Mouse (Mus musculus) NIH3T3 (cell line): Measurements from ENCODE around the gene Cnot1.
A peak's percentile ranks its signal among the peaks of the same experiment; 100 is the strongest.

Experiments used
- DNase-seq: peaks from one replicate; pipeline ENCODE4 v3.0.0-alpha.2; 2012; ENCODE audit warnings: low read depth

The Cnot1 gene

DNA sequence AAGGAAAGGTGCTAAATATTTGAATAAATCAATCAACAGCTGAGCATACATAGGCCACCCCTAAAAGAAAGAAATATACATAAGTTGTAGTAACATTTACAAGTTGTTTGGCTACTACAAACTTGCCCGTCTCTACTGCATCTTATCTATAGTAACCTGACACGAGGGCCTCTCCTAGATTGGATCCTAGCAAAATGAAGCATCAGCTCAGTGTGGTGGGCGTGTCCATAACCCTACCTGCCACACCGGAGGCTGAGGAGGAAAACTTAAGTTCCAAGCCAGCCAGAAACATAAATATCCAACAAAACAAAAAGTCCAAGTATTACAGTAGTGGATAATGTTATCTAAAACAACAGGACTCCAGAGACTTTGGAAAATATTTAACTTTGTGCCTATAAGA is 79.6 kb downstream of the Cnot1 start:
- DNase-seq, result no peak

DNA sequence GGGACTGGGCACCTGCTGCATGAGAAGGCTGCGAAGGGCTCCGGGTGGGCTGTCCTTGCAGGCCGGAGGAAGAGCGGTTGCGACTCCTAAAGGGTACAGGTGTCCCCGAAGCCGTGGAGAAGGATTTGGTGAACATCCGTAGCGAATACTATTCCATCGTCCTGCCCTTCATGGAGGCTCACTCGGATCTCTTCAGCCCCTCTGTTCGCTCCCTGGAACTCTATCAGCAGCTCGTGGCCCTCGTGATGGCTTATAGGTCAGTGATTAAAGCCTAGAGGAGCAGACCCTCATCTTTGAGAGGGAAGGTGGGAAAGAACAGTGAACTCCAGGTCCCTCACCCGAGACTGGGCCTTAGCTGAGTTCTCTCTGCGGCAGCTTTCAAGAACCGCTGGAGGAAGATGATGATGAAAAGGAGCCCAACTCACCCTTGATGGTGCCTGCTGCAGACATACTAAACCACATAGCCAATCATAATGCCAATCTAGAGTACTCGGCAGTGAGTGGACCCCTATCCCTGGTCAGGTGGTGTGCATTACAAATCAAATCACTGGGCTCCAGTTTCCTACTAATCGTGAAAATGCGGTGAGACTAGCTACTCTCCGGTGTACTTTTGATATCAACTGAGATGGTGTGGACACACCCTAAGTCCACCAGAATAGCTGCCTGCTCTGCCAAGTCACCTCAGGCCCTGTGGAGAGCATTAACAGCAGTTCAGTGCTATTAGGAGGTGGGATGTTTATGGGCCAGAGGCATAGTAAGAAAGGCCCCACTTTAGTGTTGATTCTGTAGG is 90.5 kb downstream of the Cnot1 start:
- no peak for DNase-seq

DNA sequence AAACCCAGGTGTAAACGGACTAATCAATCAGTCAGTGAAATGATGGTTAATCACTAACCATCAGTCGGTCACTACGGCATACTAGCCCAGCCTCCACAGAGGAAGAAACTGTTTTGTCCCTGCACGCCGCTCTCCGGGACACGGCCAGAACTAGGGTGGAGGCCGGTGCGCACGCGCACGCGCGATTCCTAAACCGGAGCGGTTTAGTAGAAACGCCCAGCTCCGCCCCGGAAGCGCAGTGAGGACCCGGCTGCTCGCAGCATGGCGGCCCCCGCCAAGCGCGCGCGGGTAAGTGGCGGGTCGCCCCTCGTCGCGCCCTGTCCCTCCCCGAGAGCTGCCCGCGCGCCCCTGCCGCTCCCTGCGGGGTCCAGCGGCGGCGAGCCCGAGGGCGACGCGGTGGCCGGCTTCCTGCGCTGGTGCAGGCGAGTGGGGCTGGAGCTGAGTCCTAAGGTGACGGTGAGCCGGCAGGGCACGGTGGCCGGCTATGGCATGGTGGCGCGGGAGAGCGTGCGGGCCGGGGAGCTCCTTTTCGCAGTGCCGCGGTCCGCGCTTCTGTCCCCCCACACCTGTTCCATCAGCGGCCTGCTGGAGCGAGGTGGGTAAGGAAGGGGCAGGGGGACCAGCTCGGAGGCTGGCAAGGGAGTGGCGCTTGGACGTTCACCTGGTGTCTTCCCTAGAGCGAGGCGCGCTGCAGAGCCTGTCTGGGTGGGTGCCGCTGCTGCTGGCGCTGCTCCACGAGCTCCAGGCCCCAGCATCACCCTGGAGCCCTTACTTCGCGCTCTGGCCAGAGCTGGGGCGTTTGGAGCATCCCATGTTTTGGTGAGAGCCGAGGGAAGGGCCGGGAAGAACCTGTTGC is 91.4 kb downstream of the Cnot1 start, which contains the start of gene Setd6:
Setd6 (plus strand) TSS at position 206 of the 856 bp plus-strand sequence.
- DNase-seq, result peak; percentile 91

DNA sequence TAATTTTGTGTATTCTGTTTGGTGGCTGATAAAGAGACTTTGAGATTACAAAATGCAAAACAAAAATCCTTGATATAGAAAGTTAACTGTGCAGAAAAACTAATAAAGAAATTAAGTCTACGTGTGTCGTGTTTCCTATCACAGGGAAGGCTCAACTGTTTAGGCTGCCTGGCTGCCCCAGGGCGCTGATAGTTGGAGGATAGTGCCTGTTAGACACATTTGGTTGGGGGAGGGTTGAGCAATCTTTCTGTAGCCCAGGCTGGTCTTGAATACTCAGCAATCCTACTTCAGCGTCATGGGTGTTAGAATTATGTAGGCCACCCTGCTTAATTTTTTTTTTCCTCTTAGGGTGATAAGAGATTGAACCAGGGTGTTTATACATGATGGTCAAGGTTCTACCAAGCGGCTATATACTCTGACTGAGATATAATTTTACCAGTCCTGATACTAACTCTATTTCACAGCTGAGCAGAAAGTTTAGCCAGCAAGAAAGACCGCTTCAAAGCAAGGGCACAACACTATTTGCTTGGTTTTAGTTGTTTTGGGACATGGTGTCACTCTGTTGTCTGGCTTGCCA is 92.3 kb downstream of the Cnot1 start:
- no peak for DNase-seq

DNA sequence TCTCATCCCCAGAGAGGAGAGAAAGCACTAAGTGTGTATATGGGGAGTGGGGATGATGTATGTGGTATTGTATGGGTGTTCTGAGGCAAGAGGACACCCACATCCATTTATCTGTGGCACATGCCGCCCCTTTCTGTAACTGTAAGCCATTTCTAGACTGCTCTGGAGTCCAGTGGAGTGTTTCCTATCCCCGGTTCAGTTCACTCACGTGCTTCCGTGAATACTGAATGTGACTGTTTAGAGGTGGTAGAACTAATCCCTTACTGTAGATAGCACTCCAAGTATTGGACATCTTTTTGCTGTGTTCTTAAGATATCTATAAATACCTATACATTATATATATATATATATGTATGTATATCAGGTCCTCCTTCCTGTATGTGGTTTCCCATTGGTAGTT is 92.9 kb downstream of the Cnot1 start:
- DNase-seq, result no peak

DNA sequence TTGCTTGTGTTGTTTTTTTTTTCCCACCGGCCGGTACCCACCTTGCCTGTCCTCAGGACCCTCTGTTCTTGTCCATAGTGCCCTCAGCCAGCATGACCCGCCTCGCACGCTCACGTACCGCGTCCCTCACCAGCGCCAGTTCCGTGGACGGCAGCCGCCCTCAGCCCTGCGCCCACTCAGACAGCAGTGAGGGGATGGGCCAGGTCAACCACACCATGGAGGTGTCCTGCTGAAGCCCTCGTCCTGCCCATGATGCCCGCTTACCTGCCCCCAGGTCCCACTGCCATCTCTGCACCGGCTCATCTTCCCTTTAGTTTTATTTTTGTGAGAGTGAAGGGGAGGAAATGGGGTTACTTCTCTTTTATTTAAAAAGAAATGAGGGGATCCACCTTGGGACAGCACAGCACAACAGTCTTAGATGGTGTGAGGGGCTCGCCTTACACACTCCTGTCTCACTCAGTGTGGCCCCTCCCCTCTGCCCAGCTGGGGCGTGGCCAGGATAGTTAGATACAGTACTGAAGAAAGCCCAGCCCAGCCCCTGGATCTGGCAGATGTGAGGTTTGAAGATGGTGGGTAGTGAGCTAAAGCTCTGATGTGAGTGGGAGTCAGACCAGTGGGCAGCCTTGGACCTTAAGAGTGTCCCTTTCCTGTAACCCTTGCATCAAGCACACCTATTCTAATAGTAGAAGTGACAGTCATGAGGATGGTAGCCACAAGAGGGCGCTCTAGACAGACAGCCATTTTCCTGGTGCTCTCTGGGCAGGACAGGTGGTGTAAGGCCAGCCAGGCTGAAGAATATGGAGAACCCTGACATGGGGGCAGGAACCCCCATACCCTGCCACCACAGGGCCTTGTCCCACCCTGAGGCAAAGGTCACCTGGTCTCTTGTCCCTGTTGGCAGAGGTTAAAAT is 93.9 kb downstream of the Cnot1 start:
- peak; percentile 78 for DNase-seq

DNA sequence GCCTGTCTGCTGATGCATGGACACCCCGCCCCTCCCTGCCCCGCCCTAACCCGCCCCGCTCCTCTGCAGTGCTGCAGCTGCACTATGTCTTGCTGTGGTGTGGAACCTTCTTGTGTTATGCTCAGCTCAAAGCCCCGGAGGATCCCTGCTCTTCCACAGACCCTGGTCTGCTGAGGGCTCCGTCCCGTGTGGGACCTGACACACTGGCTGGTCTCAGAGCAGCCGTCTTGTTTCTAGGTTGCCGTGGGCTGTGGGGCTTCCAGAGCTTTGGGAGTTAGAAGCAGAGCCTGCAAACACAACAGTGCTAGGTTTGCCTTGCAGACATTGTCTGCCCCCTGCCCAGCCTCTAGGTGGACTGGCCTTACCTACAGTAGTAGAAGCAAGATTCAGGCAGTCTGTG is 94.9 kb downstream of the Cnot1 start:
- DNase-seq, result no peak

DNA sequence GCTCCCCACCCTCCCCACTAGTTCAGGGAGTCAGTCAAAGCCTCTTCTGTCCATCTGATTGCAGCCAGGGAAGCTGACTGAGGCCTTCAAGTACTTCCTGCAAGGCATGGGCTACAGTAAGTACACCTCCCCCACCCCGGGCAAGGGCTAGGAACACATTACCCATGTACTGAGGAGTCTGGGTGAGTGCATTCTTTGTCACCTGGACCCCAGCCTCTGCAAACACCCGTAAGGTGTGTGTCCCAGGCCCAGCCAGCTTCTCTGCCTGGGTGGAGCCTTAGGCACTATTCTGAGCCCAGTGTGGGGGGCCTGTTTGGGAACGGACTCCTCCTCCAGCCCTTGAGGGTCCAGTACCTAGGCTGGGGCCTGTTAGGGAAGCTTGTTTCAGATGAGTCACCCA is 96.2 kb downstream of the Cnot1 start:
- DNase-seq, result no peak

DNA sequence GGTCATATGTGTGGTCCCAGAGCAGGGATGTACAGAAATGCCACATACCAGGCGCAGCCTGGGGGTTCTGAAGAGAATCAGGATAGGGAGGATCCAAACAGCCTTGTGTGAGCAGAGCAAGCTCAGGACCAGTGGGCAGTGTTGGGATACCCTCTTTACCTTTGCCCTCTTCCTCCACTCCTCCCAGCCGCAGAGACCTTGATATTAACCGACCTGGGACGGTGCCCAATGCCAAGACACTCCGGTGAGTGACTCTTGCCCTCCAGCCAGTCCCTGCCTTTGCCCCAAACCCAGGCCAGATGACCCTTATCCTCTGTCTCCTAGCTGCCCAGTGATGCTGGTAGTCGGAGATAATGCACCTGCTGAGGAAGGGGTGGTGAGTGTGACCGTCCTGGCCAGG is 97.7 kb downstream of the Cnot1 start:
- DNase-seq, result no peak

DNA sequence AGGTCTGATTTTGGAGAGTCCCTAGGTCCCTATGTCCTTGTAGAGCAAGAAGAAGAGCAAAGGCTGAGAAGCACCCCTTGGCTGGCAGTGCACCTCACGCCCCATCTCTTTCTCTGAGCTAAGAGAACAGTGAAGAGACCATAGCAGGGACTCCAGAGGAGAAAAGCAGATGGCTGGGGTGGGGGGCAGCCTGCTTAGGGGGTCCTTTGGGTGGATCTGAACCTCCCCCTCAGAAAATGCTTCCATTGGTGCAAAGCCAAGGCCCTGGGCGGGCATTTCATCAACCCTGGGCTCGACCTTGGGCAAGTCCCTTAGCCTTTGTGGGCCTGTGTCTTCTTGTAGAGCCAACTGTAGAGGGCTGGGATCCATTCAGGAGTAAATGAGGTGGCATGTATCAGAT is 102.7 kb downstream of the Cnot1 start:
- DNase-seq, result no peak

DNA sequence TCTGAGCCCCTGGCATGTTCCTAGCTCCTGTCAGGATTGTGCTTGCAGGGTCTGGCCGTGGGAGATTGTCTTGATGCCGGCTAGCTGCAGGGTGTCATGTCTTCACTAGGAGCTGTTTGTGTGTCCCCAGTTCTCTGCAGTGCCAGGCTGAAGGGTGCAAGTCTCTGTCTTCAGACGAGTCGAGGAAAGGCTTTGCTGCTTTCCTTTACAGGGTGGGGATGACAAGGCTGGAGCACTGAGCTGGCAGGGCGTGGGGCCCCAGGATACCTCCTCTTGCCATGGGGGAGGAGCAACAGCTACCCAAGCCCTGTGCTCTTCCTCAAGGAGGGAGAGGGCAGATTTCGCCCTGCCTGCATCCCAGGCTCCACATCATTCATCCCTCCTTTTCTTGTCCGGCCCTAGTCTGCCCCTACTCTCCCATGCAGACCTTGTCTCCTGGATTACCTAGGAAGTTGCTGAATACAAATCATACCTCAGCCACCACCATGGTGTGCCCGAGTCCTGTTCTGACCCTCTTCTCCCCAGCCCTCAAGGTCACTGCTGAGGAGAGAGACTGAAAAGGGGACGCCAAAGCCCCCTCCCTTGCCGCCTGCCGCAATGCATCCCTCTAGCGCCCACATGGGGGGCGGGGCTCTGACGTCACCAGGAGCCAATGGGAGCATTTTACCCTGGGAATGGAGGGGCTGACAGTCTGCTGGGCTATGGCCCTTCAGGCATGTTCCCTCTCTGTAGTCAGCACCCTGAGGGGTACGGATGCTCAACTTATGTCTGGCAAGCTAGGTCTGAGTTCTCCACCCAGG is 103.6 kb downstream of the Cnot1 start:
- peak; percentile 59 for DNase-seq

DNA sequence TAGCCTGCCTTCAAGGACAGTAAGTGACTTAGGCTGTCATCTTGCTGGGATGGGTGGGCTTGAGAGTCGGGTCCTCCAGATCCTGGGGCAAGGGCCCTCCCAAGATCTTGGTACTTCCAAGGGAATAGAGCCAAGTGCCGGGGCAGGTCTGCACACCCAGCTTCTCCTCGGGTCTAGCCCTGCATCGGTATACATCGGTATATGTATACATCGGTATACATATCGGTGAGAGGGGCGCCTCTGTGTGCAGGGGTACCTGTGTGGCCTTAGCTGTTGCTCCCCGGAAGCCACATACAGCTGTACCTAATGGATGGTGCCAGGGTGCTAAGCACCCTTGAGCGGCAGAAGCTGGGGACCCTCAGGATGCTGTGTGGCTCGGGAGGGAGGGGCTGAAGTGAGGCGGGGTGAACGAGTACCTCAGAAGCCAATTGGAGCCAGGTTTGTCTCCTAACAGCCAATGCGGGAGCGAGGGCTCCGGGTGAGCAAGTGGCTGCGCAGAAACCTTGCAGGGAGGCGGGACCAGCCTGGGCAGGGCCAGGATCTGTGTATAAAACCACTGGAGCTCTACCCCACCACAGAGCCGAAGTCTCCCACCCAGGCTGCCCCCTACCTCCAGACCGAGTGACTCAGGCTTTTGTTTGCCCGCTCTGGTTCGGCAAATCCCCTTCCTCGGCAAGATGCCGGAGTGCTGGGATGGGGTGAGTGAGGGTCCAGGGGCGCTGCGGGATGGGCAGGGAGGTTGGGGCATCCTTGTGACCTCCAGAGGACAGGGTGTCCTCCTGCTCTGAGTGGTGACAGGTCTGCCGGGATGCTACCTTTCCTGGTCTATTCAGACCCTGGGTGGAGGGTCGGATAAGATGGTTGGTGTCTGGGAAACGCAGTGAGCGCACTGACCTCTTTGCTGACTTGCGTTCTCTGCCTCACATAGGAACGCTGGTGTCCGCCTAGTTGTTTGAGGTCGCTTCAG is 104.5 kb downstream of the Cnot1 start:
- DNase-seq, result peak; percentile 92

DNA sequence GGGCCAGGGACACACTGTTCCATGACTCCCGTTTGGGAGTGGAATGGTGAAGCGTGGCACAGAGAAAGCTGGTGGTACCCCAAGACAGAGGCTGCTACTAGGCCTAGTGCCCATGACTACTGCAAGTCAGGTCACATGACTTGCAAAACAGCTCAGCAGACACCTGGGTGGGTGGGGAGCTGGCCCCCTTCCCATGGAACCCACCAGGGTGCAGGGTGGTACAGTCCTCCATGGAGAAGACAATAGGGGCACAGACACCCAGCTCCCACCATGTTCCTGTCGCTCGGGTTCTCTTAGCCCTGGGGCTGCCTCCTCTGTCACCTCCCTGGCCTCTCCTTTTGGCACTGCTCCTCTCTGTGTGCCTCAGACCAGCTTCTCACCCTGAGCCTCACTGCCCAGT is 105.5 kb downstream of the Cnot1 start:
- no peak for DNase-seq

DNA sequence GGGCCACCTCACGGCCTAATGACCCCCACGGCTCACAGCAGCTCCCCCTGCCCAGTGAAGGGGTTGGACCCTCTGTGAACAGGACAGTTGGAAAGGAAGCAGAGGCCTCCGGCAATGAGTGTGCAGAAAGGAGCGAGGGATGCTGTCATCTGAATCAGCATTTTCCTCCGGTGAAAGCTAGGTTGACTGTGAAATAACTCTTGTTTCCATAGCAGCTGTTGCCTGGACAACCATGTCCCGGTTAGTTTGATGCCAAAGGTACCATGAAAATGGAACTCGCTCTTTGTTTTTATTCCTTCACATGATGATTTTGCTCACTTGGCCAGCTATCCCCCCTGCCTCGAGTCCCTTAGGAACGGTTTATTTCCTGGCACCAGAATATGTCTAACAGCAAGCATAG is 107.0 kb downstream of the Cnot1 start:
- DNase-seq, result peak; percentile 28

DNA sequence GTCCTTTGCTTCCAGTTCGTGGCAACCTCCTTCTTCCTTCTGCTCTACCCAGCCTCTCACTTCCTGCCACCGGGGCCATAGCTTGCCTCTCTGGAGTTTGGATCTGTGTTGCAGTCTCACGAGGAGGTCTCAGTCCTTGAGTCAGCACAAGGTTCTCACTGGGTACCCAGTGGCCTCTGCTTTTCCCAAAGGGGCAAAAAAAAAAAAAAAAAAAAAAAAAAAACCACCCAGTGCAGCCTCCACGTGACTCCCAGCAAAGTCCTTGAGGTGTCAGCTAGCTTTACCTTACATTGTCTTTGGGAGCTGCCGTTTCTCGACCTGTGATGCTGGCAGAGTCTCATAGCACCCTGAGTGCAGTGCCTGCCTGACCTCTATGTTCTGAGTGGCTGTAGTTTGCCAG is 109.1 kb downstream of the Cnot1 start:
- no peak for DNase-seq

DNA sequence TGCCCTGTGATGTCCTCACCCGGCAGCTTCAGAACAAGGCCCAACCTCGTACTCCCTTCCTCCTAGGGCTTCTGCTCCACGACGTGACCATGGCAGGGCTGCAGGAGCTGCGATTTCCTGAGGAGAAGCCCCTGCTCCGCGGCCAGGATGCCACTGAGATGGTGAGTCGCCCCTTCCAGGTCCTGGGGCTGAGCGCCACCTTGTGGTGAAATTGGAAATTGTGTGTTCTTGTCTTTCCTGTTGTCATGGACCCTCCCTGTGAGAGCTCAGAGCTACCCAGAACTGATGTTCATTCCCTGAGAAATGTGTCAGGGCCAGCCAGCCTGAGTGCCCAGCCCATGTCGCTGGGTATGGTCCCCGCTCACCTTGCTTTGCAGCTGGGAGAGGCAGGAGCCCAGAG is 110.1 kb downstream of the Cnot1 start:
- peak; percentile 93 for DNase-seq

DNA sequence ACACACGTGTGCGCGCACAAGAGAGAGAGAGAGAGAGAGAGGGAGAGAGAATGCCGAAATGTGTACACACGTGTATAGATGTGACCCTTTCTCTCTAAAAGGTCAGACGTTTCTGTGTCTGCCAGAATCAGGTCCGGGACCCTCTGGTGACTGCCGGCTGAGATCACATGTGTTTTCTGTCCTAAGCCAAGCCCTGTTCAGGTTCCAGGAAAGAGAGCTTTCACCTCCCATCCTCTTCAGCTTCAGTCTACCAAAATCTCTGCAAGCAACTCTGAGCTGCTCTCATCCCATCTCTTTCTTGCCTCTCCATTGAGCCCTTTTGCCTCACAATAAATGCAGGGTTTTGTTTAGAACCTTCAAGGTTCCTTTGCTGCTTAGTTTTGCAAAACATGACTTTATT is 110.6 kb downstream of the Cnot1 start:
- no peak for DNase-seq

DNA sequence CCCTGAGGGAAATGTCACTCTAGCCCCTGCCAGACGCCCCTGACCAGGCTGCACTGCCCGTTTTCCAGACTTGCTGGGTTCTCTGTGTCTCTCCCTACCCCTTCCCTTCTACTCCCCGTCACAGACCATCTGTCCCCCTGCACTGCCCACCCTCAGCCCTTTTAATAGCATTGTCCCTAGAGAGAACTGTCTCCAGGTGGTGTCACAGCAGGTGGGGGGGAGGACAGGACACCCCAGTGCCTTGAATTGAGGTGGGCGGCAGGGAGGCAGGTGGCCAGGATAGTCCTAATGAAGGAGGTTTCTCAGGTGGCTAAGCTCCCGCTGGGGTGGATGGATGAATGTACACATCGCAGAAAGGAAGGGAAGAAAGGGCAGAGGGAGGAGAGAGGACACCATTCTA is 112.6 kb downstream of the Cnot1 start:
- no peak for DNase-seq

DNA sequence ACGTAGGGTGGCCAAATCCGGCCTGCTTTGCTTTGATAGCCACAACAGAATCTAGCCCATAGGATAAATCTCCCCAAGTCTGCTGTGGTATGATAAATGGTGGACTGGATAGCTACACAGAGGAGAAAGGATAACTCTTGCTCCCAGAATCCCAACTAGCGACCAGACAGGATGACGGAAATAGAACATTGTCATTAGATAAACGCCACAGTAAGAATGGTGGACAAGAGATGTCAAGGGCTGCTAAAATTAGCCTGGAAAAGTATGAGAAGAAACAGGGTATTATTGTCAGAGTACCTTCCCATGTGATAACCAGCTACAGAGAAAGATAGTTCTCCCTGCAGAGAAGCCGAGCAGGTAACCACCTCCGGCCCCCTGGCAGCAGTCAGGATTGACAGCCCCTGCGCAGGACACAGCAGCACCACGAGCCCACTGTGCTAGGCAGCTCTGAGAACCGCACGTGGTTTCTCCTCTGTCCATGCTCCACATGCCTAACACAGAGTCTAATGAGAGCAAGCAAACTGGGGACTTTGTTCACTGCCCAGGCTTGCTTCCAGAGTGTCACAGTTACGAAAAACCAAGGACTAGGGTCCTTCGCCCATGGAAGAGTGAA is 116.2 kb downstream of the Cnot1 start:
- no peak for DNase-seq
